Mouse (Mus musculus): ENCODE results near the gene Ifnk. TPM values are rescaled to one million over a fixed set of nuclear protein-coding genes. Genes with fewer than 3 reads are reported as not detected.

Ifnk gene
- total and polyA plus RNA-seq, 3 experiments = not detected

GRCm38 (mm10) chr4:35130411-35130948, 21.4 kb upstream of the Ifnk start (continued):
- no peak for TF ChIP-seq JUN (IDR thresholded peaks at IDR 0.05; ENCODE audit: insufficient read depth, low read depth, low read length)

- Histone ChIP-seq H3K79me2 (replicated peaks; ENCODE audit: control insufficient read depth, extremely low read depth, insufficient read depth, poor library complexity, severe bottlenecking) (peaks cover 12% of the 10 kb centered on the region), H3K9ac (ENCODE audit: insufficient read depth, low read depth) (peak overlapping the region; percentile 43; the same call in 1 of the 2 replicates), H3K4me3 (replicated peaks in 1 of 3; ENCODE audit: low read depth in 2 of 3, low read length in 2 of 3, poor library complexity in 1 of 3) (peak overlapping the region in 1 of 3 experiments; percentile 17), H3K27me3 (replicated peaks) (no peaks in the 10 kb centered on the region), H3K27ac (ENCODE audit: insufficient read depth, low read depth) (peak overlapping the region; percentile 98), H3K4me2 (ENCODE audit: insufficient read depth, low read depth, poor library complexity, severe bottlenecking) (peak overlapping the region; percentile 52), H3K9me3 (replicated peaks; ENCODE audit: low read length) (no peaks in the 10 kb centered on the region), H3K36me3 (replicated peaks in 1 of 2; ENCODE audit: control insufficient read depth in 1 of 2, insufficient read depth in 1 of 2, low read length in 1 of 2) (peaks cover 0 to 9% of the 10 kb centered on the region in 2 experiments), H3K4me1 (ENCODE audit: control insufficient read depth in 1 of 2, insufficient read depth in 2 of 2) (peaks cover 33 to 87% of the 10 kb centered on the region in 2 experiments)
- TF ChIP-seq ETS1 (conservative IDR thresholded peaks at IDR 0.05; ENCODE audit: low read depth, low read length) (peak; percentile 72), MEF2A (IDR thresholded peaks at IDR 0.05; ENCODE audit: borderline replicate concordance, low read depth, low read length) (peak; percentile 87), JUN (IDR thresholded peaks at IDR 0.05; ENCODE audit: insufficient read depth, low read depth, low read length) (no peak; the same call in 1 of the 2 replicates), EP300 (IDR thresholded peaks at IDR 0.05; ENCODE audit: low read length) (peak; percentile 95), TCF12 (IDR thresholded peaks at IDR 0.05; ENCODE audit: low read depth, low read length) (peak; percentile 91), MAFK (IDR thresholded peaks at IDR 0.05; ENCODE audit: insufficient replicate concordance, low read length) (0 out of 2 replicates have a peak, but pooled peaks have one; percentile 27), CHD2 (IDR thresholded peaks at IDR 0.05; ENCODE audit: low read length) (peak; percentile 39; the same call in 1 of the 2 replicates), USF2 (conservative IDR thresholded peaks at IDR 0.05; ENCODE audit: low read depth, low read length) (no peak), ZNF384 (IDR thresholded peaks at IDR 0.05; ENCODE audit: low read depth, low read length) (no peak; the same call in 1 of the 2 replicates), POLR2A (IDR thresholded peaks at IDR 0.05; ENCODE audit: low read depth, low read length) (0 out of 2 replicates have a peak, but pooled peaks have one; percentile 12), TBP (conservative IDR thresholded peaks at IDR 0.05; ENCODE audit: low read depth, low read length) (no peak), CHD1 (IDR thresholded peaks at IDR 0.05; ENCODE audit: low read depth, low read length) (no peak; the same call in 1 of the 2 replicates), JUND (conservative IDR thresholded peaks at IDR 0.05; ENCODE audit: low read depth, low read length) (peak; percentile 58; the same call in 1 of the 2 replicates), IRF4 (IDR thresholded peaks at IDR 0.05; ENCODE audit: low read depth, low read length) (peak; percentile 95), MYC (IDR thresholded peaks at IDR 0.05; ENCODE audit: low read depth, low read length) (no peak), RCOR1 (conservative IDR thresholded peaks at IDR 0.05; ENCODE audit: low read depth, low read length) (0 out of 2 replicates have a peak, but pooled peaks have one; percentile 12), BHLHE40 (IDR thresholded peaks at IDR 0.05; ENCODE audit: low read depth, low read length) (peak; percentile 57)
- dilution Hi-C loops (cut with MboI; ENCODE audit: extremely low pct_ligation_motif_present, extremely low pct_unique_long_range_greater_than_20kb, low sequenced_read_pairs) (no loop called here), in situ Hi-C loops (cut with MboI; ENCODE audit: low pct_ligation_motif_present, low pct_unique_long_range_greater_than_20kb, low sequenced_read_pairs) (no loop called here)
- peak; percentile 86 for DNase-seq (ENCODE audit: extremely low read depth)
Observed at GRCm38 (mm10) chr4:35131592-35131991, 20.3 kb upstream of the Ifnk start.

DNA sequence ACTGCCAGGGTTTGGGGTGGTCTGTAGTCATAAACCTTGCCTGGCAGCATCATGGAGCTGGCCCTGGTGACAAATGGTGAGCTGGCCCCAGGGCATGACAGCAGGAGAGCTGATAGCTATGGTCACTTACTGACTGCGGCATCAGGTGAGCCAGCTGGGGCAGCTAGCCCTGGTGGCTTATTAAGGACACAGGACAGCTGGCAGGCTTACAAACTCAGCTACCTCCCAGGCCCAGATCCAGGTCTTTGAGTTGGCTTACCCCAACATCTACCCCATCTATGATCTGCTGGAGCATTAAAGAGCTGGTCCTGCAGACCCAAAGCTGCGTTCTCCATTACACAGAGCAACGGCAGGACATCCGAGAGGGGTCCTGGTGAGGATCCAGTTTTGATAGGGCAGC, 18.4 kb upstream of the Ifnk start:
- Histone ChIP-seq H3K9me3 (replicated peaks; ENCODE audit: low read length) (no peaks in the 10 kb centered on the region), H3K79me2 (replicated peaks; ENCODE audit: control insufficient read depth, extremely low read depth, insufficient read depth, poor library complexity, severe bottlenecking) (peaks cover 14% of the 10 kb centered on the region), H3K4me3 (replicated peaks in 1 of 3; ENCODE audit: low read depth in 2 of 3, low read length in 2 of 3, poor library complexity in 1 of 3) (no peak overlapping the region), H3K4me1 (ENCODE audit: control insufficient read depth in 1 of 2, insufficient read depth in 2 of 2) (peaks cover 37 to 87% of the 10 kb centered on the region in 2 experiments), H3K27ac (ENCODE audit: insufficient read depth, low read depth) (peak overlapping the region; percentile 48), H3K9ac (ENCODE audit: insufficient read depth, low read depth) (no peak overlapping the region), H3K36me3 (replicated peaks in 1 of 2; ENCODE audit: control insufficient read depth in 1 of 2, insufficient read depth in 1 of 2, low read length in 1 of 2) (peaks cover 0 to 9% of the 10 kb centered on the region in 2 experiments), H3K27me3 (replicated peaks) (no peaks in the 10 kb centered on the region), H3K4me2 (ENCODE audit: insufficient read depth, low read depth, poor library complexity, severe bottlenecking) (no peak overlapping the region)
- in situ Hi-C loops (cut with MboI; ENCODE audit: low pct_ligation_motif_present, low pct_unique_long_range_greater_than_20kb, low sequenced_read_pairs) (no loop called here), dilution Hi-C loops (cut with MboI; ENCODE audit: extremely low pct_ligation_motif_present, extremely low pct_unique_long_range_greater_than_20kb, low sequenced_read_pairs) (no loop called here)
- no peak for DNase-seq (ENCODE audit: extremely low read depth)
- no peak for TF ChIP-seq NELFE (IDR thresholded peaks at IDR 0.05; ENCODE audit: low read depth, low read length)
- no peak for TF ChIP-seq USF2 (conservative IDR thresholded peaks at IDR 0.05; ENCODE audit: low read depth, low read length)
- TF ChIP-seq MYC (IDR thresholded peaks at IDR 0.05; ENCODE audit: low read depth, low read length) = no peak
- TF ChIP-seq SIN3A (IDR thresholded peaks at IDR 0.05; ENCODE audit: low read length) = no peak
- TF ChIP-seq SMC3 (IDR thresholded peaks at IDR 0.05; ENCODE audit: low read depth, low read length) = no peak
- TF ChIP-seq ZKSCAN1 (IDR thresholded peaks at IDR 0.05; ENCODE audit: borderline replicate concordance, low read depth, low read length) = no peak
- no peak for TF ChIP-seq POLR2AphosphoS2 (IDR thresholded peaks at IDR 0.05; ENCODE audit: low read depth, low read length)
- TF ChIP-seq ZMIZ1 (IDR thresholded peaks at IDR 0.05; ENCODE audit: low read depth, low read length) = no peak

Data from CH12.LX (cell line).